Mouse (Mus musculus): ENCODE data around the gene Dbndd1. TPM values are rescaled to one million over a fixed set of nuclear protein-coding genes. Genes with fewer than 3 reads are reported as not detected.
A peak's percentile ranks its signal among the peaks of the same experiment; 100 is the strongest.

The Dbndd1 gene
- polyA plus RNA-seq, 1 experiment from 2014 or later = 0.87 TPM

- no peak for ATAC-seq
- H3K27ac ChIP-seq (ENCODE audit: low read depth, low read length) = no peak overlapping the region
- H3K27me3 ChIP-seq (replicated peaks; ENCODE audit: control insufficient read depth, insufficient read depth, low read length) = no peaks in the 10 kb centered on the region
- no peak for TF ChIP-seq CTCF (IDR thresholded peaks at IDR 0.05; ENCODE audit: low read depth)
- WGBS = 85% methylated on average over 9 of the region's 9 CpGs
- H3K36me3 ChIP-seq (ENCODE audit: control insufficient read depth, insufficient read depth) = peaks cover 66% of the 10 kb centered on the region
- no peaks in the 10 kb centered on the region for H3K4me1 ChIP-seq (replicated peaks; ENCODE audit: control insufficient read depth, insufficient read depth, low read length)
- no peak overlapping the region for H3K4me3 ChIP-seq (ENCODE audit: low read depth, low read length)
- no peak overlapping the region for H3K4me2 ChIP-seq (replicated peaks; ENCODE audit: low read depth)
- H3K9ac ChIP-seq (ENCODE audit: low read depth, low read length) = no peak overlapping the region
- no peaks in the 10 kb centered on the region for H3K9me3 ChIP-seq (ENCODE audit: control insufficient read depth)
Measured at GRCm38 (mm10) chr8:123505695-123506094, 9.6 kb downstream of the Dbndd1 start.

DNA sequence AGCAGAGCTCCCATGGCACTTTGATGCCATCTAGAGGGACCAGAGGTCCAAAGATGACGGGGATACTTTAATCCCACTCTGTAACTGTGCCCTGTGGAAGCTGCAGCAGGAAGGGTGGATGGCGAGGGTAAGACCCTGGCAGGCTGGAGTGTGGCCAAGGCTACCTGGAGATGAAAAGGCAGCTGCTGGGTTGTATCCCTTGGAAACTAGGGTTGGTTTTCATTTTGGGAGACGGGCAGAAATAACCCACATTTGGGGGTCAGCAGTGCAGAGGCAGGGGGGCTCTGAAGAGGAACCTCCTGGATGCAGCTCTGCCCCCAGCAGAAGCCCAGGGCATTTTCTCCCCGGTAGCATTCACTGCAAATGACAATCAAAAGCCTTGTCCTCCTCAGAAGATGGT lies 10.0 kb downstream of the Dbndd1 start:
- Histone ChIP-seq H3K9ac (ENCODE audit: low read depth, low read length) (no peak overlapping the region), H3K9me3 (ENCODE audit: control insufficient read depth) (no peaks in the 10 kb centered on the region), H3K36me3 (ENCODE audit: control insufficient read depth, insufficient read depth) (peaks cover 71% of the 10 kb centered on the region), H3K4me1 (replicated peaks; ENCODE audit: control insufficient read depth, insufficient read depth, low read length) (no peaks in the 10 kb centered on the region), H3K27me3 (replicated peaks; ENCODE audit: control insufficient read depth, insufficient read depth, low read length) (no peaks in the 10 kb centered on the region), H3K4me2 (replicated peaks; ENCODE audit: low read depth) (no peak overlapping the region), H3K27ac (ENCODE audit: low read depth, low read length) (no peak overlapping the region), H3K4me3 (ENCODE audit: low read depth, low read length) (no peak overlapping the region)
- no peak for ATAC-seq
- TF ChIP-seq CTCF (IDR thresholded peaks at IDR 0.05; ENCODE audit: low read depth) = no peak
- WGBS = 79% methylated on average over 4 of the region's 4 CpGs

GRCm38 (mm10) chr8:123504591-123505195 lies 10.6 kb downstream of the Dbndd1 start:
- no peak for ATAC-seq
- 92% methylated on average over 9 of the region's 9 CpGs for WGBS
- H3K27me3 ChIP-seq (replicated peaks; ENCODE audit: control insufficient read depth, insufficient read depth, low read length) = no peaks in the 10 kb centered on the region
- H3K9ac ChIP-seq (ENCODE audit: low read depth, low read length) = no peak overlapping the region
- H3K4me1 ChIP-seq (replicated peaks; ENCODE audit: control insufficient read depth, insufficient read depth, low read length) = no peaks in the 10 kb centered on the region
- H3K4me3 ChIP-seq (ENCODE audit: low read depth, low read length) = no peak overlapping the region
- no peaks in the 10 kb centered on the region for H3K9me3 ChIP-seq (ENCODE audit: control insufficient read depth)
- no peak for TF ChIP-seq CTCF (IDR thresholded peaks at IDR 0.05; ENCODE audit: low read depth)
- no peak overlapping the region for H3K27ac ChIP-seq (ENCODE audit: low read depth, low read length)
- H3K36me3 ChIP-seq (ENCODE audit: control insufficient read depth, insufficient read depth) = peaks cover 76% of the 10 kb centered on the region
- H3K4me2 ChIP-seq (replicated peaks; ENCODE audit: low read depth) = no peak overlapping the region

- Histone ChIP-seq H3K4me3 (ENCODE audit: low read depth, low read length) (no peak overlapping the region), H3K4me2 (replicated peaks; ENCODE audit: low read depth) (no peak overlapping the region), H3K4me1 (replicated peaks; ENCODE audit: control insufficient read depth, insufficient read depth, low read length) (no peaks in the 10 kb centered on the region), H3K9me3 (ENCODE audit: control insufficient read depth) (no peaks in the 10 kb centered on the region), H3K27ac (ENCODE audit: low read depth, low read length) (no peak overlapping the region), H3K36me3 (ENCODE audit: control insufficient read depth, insufficient read depth) (peaks cover 84% of the 10 kb centered on the region), H3K9ac (ENCODE audit: low read depth, low read length) (no peak overlapping the region), H3K27me3 (replicated peaks; ENCODE audit: control insufficient read depth, insufficient read depth, low read length) (no peaks in the 10 kb centered on the region)
- WGBS = 97% methylated on average over 6 of the region's 6 CpGs
- no peak for ATAC-seq
- peak; percentile 33 for TF ChIP-seq CTCF (IDR thresholded peaks at IDR 0.05; ENCODE audit: low read depth)
Measured at GRCm38 (mm10) chr8:123503801-123504467, 11.3 kb downstream of the Dbndd1 start.

GRCm38 (mm10) chr8:123502192-123502591 lies 13.1 kb downstream of the Dbndd1 start:
- 91% methylated on average over 5 of the region's 5 CpGs for WGBS
- Histone ChIP-seq H3K27ac (ENCODE audit: low read depth, low read length) (no peak overlapping the region), H3K36me3 (ENCODE audit: control insufficient read depth, insufficient read depth) (peaks cover 90% of the 10 kb centered on the region), H3K27me3 (replicated peaks; ENCODE audit: control insufficient read depth, insufficient read depth, low read length) (no peaks in the 10 kb centered on the region), H3K9ac (ENCODE audit: low read depth, low read length) (no peak overlapping the region), H3K4me1 (replicated peaks; ENCODE audit: control insufficient read depth, insufficient read depth, low read length) (no peaks in the 10 kb centered on the region), H3K9me3 (ENCODE audit: control insufficient read depth) (no peaks in the 10 kb centered on the region), H3K4me2 (replicated peaks; ENCODE audit: low read depth) (no peak overlapping the region), H3K4me3 (ENCODE audit: low read depth, low read length) (no peak overlapping the region)
- TF ChIP-seq CTCF (IDR thresholded peaks at IDR 0.05; ENCODE audit: low read depth) = no peak
- no peak for ATAC-seq

- no peaks in the 10 kb centered on the region for H3K9me3 ChIP-seq (ENCODE audit: control insufficient read depth)
- peaks cover 93% of the 10 kb centered on the region for H3K36me3 ChIP-seq (ENCODE audit: control insufficient read depth, insufficient read depth)
- WGBS = 93% methylated on average over 11 of the region's 11 CpGs
- H3K4me3 ChIP-seq (ENCODE audit: low read depth, low read length) = no peak overlapping the region
- ATAC-seq = no peak
- no peaks in the 10 kb centered on the region for H3K27me3 ChIP-seq (replicated peaks; ENCODE audit: control insufficient read depth, insufficient read depth, low read length)
- no peak overlapping the region for H3K9ac ChIP-seq (ENCODE audit: low read depth, low read length)
- H3K4me2 ChIP-seq (replicated peaks; ENCODE audit: low read depth) = no peak overlapping the region
- no peak for TF ChIP-seq CTCF (IDR thresholded peaks at IDR 0.05; ENCODE audit: low read depth)
- H3K27ac ChIP-seq (ENCODE audit: low read depth, low read length) = no peak overlapping the region
- no peaks in the 10 kb centered on the region for H3K4me1 ChIP-seq (replicated peaks; ENCODE audit: control insufficient read depth, insufficient read depth, low read length)
Measured at GRCm38 (mm10) chr8:123499556-123499955, 15.7 kb downstream of the Dbndd1 start.
